Mouse (Mus musculus): ENCODE data around the gene Extl2. TPM values are rescaled to one million over a fixed set of nuclear protein-coding genes. Genes with fewer than 3 reads are reported as not detected.

Gene Extl2
- 1 to 10 TPM; 5.0 to 5.8 TPM for polyA plus RNA-seq (2017; shearing (Covaris generic))

GRCm38 (mm10) chr3:116006978-116007940 is at the start of gene Extl2, which contains the start of gene Slc30a7:
TSS of gene Extl2 (plus strand) at chr3:116007462.
TSS of gene Slc30a7 (minus strand) at chr3:116007406.

Other genes with a start within 250 kb of the Extl2 start
- gene Dph5, start 119.6 kb upstream of the Extl2 start, polyA plus RNA-seq (2017; shearing (Covaris generic)), result 10 to 100 TPM; 54.2 to 79.4 TPM
- 10 to 100 TPM; 56.1 to 65.4 TPM for gene Slc30a7, start 56 bp upstream of the Extl2 start, polyA plus RNA-seq (2017; shearing (Covaris generic))
- gene Vcam1, start 122.2 kb downstream of the Extl2 start, polyA plus RNA-seq (2017; shearing (Covaris generic)), result 10 to 100 TPM in 1 of 2 experiments, 1 to 10 TPM in 1; 2.3 to 21.7 TPM
- gene Gpr88, start 246.0 kb downstream of the Extl2 start, polyA plus RNA-seq (2017; shearing (Covaris generic)), result 1 to 10 TPM in 1 of 2 experiments, not detected in 1; 1.0 TPM